Mouse (Mus musculus) T-helper 17 cell (primary cell): ENCODE measurements around the gene Shisal2a.

Source experiments
- in situ Hi-C, 2 experiments: fragments of 300-600 bp; cut with MboI, MseI; formaldehyde crosslinking; loops; 1 replicate in 1 of 2; 2 replicates in 1 of 2; pipeline ENCODE4 v1.15.1; 2025; ENCODE audit warnings: high pct_unique_total_duplicates in 2 of 2

Shisal2a gene

GRCm38 (mm10) chr4:108383183-108383714, at the start of gene Shisal2a:
Shisal2a (minus strand) TSS chr4:108383349.
- in situ Hi-C loops, result no loop called here

GRCm38 (mm10) chr4:108431561-108431936, 48.4 kb upstream of the Shisal2a start:
- in situ Hi-C loops, result no loop called here

- in situ Hi-C loops, result no loop called here
Observed at GRCm38 (mm10) chr4:108430656-108431560, 47.8 kb upstream of the Shisal2a start.

- in situ Hi-C loops, result no loop called here
Observed at GRCm38 (mm10) chr4:108428341-108428721, 45.2 kb upstream of the Shisal2a start.

- in situ Hi-C loops, result no loop called here
Observed at GRCm38 (mm10) chr4:108427719-108428340, 44.7 kb upstream of the Shisal2a start.

GRCm38 (mm10) chr4:108424587-108424986, 41.4 kb upstream of the Shisal2a start:
- in situ Hi-C loops, result no loop called here

GRCm38 (mm10) chr4:108407621-108408020, 24.5 kb upstream of the Shisal2a start:
- in situ Hi-C loops, result no loop called here

- in situ Hi-C loops, result no loop called here
Observed at GRCm38 (mm10) chr4:108406861-108407401, 23.8 kb upstream of the Shisal2a start, which contains the start of gene Gpx7. Gpx7 (minus strand) TSS chr4:108406961.

- in situ Hi-C loops, result no loop called here
Observed at GRCm38 (mm10) chr4:108406138-108406860, 23.1 kb upstream of the Shisal2a start.

GRCm38 (mm10) chr4:108405766-108406137, 22.6 kb upstream of the Shisal2a start:
- in situ Hi-C loops, result no loop called here

- in situ Hi-C loops, result no loop called here
Observed at GRCm38 (mm10) chr4:108403861-108404635, 20.9 kb upstream of the Shisal2a start.

- in situ Hi-C loops, result no loop called here
Observed at GRCm38 (mm10) chr4:108400395-108400794, 17.2 kb upstream of the Shisal2a start.

GRCm38 (mm10) chr4:108394236-108394635, 11.1 kb upstream of the Shisal2a start:
- in situ Hi-C loops, result loop anchor here in 1 of 2 experiments (10.0 kb wide), 1 partner anchor 759 kb away; no protein-coding TSS in a partner anchor

- in situ Hi-C loops, result loop anchor here in 1 of 2 experiments (10.0 kb wide), 1 partner anchor 758 kb away; no protein-coding TSS in a partner anchor
Observed at GRCm38 (mm10) chr4:108392558-108392957, 9.4 kb upstream of the Shisal2a start.

- in situ Hi-C loops, result loop anchor here in 1 of 2 experiments (10.0 kb wide), 1 partner anchor 756 kb away; no protein-coding TSS in a partner anchor
Observed at GRCm38 (mm10) chr4:108391124-108391523, 8.0 kb upstream of the Shisal2a start.

GRCm38 (mm10) chr4:108388741-108389140, 5.6 kb upstream of the Shisal2a start:
- in situ Hi-C loops, result no loop called here

- in situ Hi-C loops, result no loop called here
Observed at GRCm38 (mm10) chr4:108387681-108388253, 4.6 kb upstream of the Shisal2a start.

- in situ Hi-C loops, result no loop called here
Observed at GRCm38 (mm10) chr4:108387106-108387505, 4.0 kb upstream of the Shisal2a start.

- in situ Hi-C loops, result no loop called here
Observed at GRCm38 (mm10) chr4:108386087-108386486, 2.9 kb upstream of the Shisal2a start.

GRCm38 (mm10) chr4:108380146-108380545, 3.0 kb downstream of the Shisal2a start:
- in situ Hi-C loops, result no loop called here
